Mouse (Mus musculus) brain, embryonic 14.5 days (tissue): Measurements from ENCODE around the gene 2310061I04Rik. TPM values are rescaled to one million over a fixed set of nuclear protein-coding genes. Genes with fewer than 3 reads are reported as not detected.
"Not testable (repeated sequence)": the region's sequence is repeated elsewhere in the genome, so short reads cannot be mapped to it uniquely, and the experiment has no call there.

ENCODE experiments used
- DNase-seq: peaks from one replicate; pipeline ENCODE4 v3.0.0-alpha.2; 2011; ENCODE audit warnings: low read depth
- CTCF ChIP-seq: fragments of 200-500 bp; IDR thresholded peaks from 2 replicates; pipeline ENCODE4 v1.5.1; 2012; ENCODE audit warnings: inconsistent platforms, mild to moderate bottlenecking, moderate library complexity, borderline replicate concordance; ENCODE audit not compliant: insufficient read depth, insufficient read length; ENCODE audit errors: extremely low read depth
- POLR2A ChIP-seq: fragments of 200-500 bp; IDR thresholded peaks from 2 replicates; pipeline ENCODE4 v1.6.1; 2012; ENCODE audit warnings: mild to moderate bottlenecking, inconsistent platforms, borderline replicate concordance; ENCODE audit not compliant: poor library complexity, insufficient read depth, insufficient read length, severe bottlenecking; ENCODE audit errors: extremely low read depth
- polyA plus RNA-seq: library from polyadenylated mRNA; depleted of rRNA; stranded (reverse); fragments of >200 nt; gene quantifications from 2 replicates; pipeline ENCODE4 v1.2.3, GENCODE M21; 2012; rRNA removed

Gene 2310061I04Rik
- polyA plus RNA-seq, result 83.5 and 92.4 TPM in 2 replicates

- TF ChIP-seq CTCF (no peak), POLR2A (peak; percentile 61)
- DNase-seq, result peak; percentile 97
Observed at GRCm38 (mm10) chr17:35896781-35897643, at the start of gene 2310061I04Rik. TSS of gene 2310061I04Rik (minus strand) at chr17:35897431.

- TF ChIP-seq CTCF (no peak), POLR2A (no peak)
- no peak for DNase-seq
Observed at GRCm38 (mm10) chr17:35939941-35940340, 42.7 kb upstream of the 2310061I04Rik start.

- TF ChIP-seq POLR2A (no peak), CTCF (no peak)
- DNase-seq, result no peak
Observed at GRCm38 (mm10) chr17:35939108-35939507, 41.9 kb upstream of the 2310061I04Rik start.

GRCm38 (mm10) chr17:35937700-35938348, 40.6 kb upstream of the 2310061I04Rik start:
- DNase-seq, result peak; percentile 87
- TF ChIP-seq CTCF (peak; percentile 83), POLR2A (no peak)

- DNase-seq, result not testable (repeated sequence)
Observed at GRCm38 (mm10) chr17:35935763-35936162, 38.5 kb upstream of the 2310061I04Rik start.

- DNase-seq, result no peak
- TF ChIP-seq POLR2A (no peak), CTCF (no peak)
Observed at GRCm38 (mm10) chr17:35932608-35933007, 35.4 kb upstream of the 2310061I04Rik start.

DNA sequence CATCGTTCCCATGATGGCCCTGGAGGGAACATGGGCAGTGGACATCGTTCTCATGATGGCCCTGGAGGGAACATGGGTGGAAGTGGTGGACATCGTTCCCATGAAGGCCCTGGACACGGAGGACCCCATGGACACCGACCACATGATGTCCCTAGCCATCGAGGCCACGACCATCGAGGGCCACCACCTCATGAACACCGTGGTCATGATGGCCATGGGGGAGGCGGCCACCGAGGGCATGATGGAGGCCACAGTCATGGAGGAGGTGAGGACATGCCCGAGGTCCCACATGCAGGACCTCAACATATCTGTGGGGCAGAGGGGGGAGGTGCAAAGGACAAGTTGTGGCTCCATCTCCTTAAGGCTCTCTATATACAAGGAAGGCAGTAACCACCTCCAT, 33.4 kb upstream of the 2310061I04Rik start:
- TF ChIP-seq POLR2A (no peak), CTCF (no peak)
- no peak for DNase-seq

DNA sequence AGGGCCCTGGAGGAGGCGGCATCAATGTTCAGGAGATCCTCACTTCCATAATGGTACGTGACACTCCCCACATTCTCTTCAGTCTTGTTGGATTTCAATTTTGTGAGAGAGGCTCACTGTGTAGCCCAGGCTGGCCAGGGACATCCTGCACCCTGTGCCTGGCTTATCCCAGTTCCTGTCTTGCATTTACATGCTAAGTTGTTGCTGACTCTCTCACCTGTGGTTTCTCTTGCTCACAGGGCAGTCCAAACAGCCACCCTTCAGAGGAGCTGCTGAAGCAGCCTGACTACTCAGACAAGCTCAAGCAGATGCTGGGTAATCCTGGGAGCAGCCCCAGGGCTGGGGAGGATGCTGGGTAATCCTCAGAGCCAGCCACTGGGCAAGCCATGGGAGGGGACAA, 32.3 kb upstream of the 2310061I04Rik start:
- TF ChIP-seq POLR2A, result no peak
- no peak for TF ChIP-seq CTCF
- DNase-seq, result no peak

DNA sequence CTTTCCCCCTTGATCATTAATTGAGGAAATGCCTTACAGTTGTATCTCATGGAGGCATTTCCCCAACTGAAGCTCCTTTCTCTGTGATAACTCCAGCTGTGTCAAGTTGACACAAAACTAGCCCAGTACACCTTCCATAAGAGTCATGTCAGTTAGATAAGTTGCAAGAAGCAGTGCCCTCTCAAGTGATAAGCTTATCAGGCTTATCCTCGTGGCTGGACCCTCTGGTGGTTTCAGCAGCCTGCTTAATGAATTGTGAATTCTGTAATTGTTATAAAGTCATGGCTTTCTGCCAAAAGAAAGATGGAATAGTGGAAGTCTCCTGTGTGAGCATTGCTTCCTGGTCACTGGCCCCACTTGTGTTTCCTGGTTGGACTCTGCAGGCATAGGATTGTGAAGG, 30.2 kb upstream of the 2310061I04Rik start:
- TF ChIP-seq POLR2A (no peak), CTCF (no peak)
- no peak for DNase-seq

DNA sequence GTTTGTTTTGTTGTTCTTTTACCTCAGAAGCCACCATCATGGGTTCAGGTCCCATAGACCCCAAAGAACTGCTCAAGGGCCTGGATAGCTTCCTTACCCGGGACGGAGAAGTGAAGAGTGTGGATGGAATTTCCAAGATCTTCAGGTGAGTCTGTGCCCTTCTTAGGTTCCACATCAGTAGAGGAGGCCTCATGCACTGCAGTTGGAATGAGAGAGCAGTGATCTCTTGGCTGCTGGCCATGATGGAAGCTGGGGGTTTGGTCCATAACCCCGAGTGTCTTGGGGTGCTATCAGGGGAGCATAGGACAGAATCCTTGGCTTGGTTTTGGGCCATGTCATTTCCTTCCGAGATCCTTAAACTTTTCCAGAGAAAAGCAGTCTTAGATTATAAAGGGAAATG, 26.1 kb upstream of the 2310061I04Rik start:
- TF ChIP-seq POLR2A, result no peak
- TF ChIP-seq CTCF, result no peak
- DNase-seq, result no peak

GRCm38 (mm10) chr17:35922566-35922965, 25.3 kb upstream of the 2310061I04Rik start:
- no peak for TF ChIP-seq CTCF
- no peak for TF ChIP-seq POLR2A
- DNase-seq, result no peak

DNA sequence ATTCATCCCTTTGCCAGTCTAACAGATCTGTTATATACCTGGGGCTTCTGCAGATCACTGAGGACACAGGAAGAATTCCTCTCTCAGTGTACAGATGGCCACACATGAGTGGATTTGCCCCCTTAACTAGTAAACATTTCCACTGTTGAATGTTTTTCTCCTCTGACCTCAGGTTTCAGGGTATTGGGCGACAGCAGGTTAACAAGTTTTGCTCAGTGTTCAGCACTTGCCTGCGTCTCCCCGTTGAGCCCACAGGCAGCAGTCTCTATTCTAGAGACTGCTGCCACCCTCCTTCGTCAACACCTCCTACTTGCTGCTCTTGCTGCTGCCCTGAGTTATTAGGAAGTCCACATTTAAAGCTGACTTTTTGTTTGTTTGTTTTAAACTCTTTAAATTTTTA, 24.5 kb upstream of the 2310061I04Rik start:
- no peak for TF ChIP-seq CTCF
- no peak for TF ChIP-seq POLR2A
- DNase-seq, result no peak

DNA sequence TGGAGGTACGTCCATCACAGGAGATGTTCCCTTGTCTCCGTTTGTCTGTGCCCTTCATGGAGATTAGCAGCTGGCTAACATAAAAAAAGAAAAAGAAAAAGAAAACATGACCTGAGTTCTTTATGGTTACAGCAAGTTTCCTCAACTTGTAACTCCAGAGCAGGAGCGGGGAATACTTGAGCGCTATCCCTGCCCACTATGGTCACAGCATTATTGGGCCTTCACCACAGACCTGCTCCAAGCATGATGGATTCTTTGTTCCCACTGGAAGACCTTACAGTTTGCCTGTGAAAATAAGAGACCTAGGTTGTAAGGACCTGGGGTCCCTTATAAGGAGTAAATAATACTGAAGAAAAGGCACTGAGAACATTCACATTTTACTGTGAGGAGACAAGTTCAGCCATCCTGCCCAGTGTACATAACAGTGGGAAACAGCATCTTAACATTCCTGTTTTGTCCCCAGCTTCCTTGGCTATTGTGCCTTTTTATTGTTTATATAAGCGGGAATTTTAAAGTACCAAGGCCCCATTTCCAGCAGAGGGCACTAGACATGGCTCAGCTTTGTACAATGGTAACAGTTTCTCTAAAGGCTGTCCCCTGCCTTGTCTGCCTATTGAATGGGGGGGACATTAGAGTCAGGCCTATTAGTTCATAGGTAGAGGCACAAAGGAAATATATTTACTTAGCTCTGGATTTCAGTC, 23.8 kb upstream of the 2310061I04Rik start:
- DNase-seq, result peak; percentile 76
- TF ChIP-seq CTCF, result peak; percentile 57; the same call in 1 of the 2 replicates
- TF ChIP-seq POLR2A, result no peak
